Mouse (Mus musculus) cerebellum, adult 2 months (tissue): ENCODE measurements around the gene Cd40. TPM values are rescaled to one million over a fixed set of nuclear protein-coding genes. Genes with fewer than 3 reads are reported as not detected.

Experiments used
- DNase-seq, 2 experiments: peaks; one replicate each; pipeline ENCODE4 v3.0.0; 2021
- H3K27ac ChIP-seq: fragments of 200-500 bp; 2 replicates; pipeline ENCODE4 v1.5.1; 2012; ENCODE audit warnings: low read length, control low read depth, inconsistent platforms; ENCODE audit not compliant: insufficient read depth
- H3K27me3 ChIP-seq: fragments of 200-500 bp; 2 replicates; pipeline ENCODE4 v1.6.1; 2012; ENCODE audit warnings: inconsistent platforms, mild to moderate bottlenecking, low read length, moderate library complexity; ENCODE audit not compliant: control insufficient read depth, insufficient read depth
- H3K4me1 ChIP-seq: fragments of 200-500 bp; 2 replicates; pipeline ENCODE4 v1.6.1; 2011; ENCODE audit warnings: low read length; ENCODE audit not compliant: control insufficient read depth, insufficient read depth
- H3K4me3 ChIP-seq: fragments of 200-500 bp; replicated peaks from 2 replicates; pipeline ENCODE3; 2011; ENCODE audit warnings: mild to moderate bottlenecking, low read depth, low read length, control low read depth; ENCODE audit not compliant: insufficient read depth
- CTCF ChIP-seq: fragments of 200-500 bp; IDR thresholded peaks from 2 replicates; pipeline ENCODE4 v1.5.1; 2011; ENCODE audit warnings: low read depth, mild to moderate bottlenecking, control low read depth, low read length, moderate library complexity, borderline replicate concordance; ENCODE audit not compliant: insufficient read depth
- POLR2A ChIP-seq: fragments of 200-500 bp; IDR thresholded peaks from 2 replicates; pipeline ENCODE4 v1.6.1; 2011; ENCODE audit warnings: low read length, control low read depth, borderline replicate concordance; ENCODE audit not compliant: insufficient read depth
- WGBS: fragments of 180-500 bp; shearing (Covaris S2); methylation state at CpG from one replicate; pipeline ENCODE4 v1.1.7; 2018; 5-methylcytosine and 5-hydroxymethylcytosine counted together
- polyA plus RNA-seq: library from polyadenylated mRNA; depleted of rRNA; stranded (reverse); fragments of >200 nt; gene quantifications from 2 replicates; pipeline ENCODE4 v1.2.3, GENCODE M21; 2012; rRNA removed

The Cd40 gene
- polyA plus RNA-seq, 1 experiment = 2.1 TPM

GRCm38 (mm10) chr2:165113733-165114132, 58.3 kb downstream of the Cd40 start:
- no peak overlapping the region for H3K4me3 ChIP-seq
- peaks cover 6% of the 10 kb centered on the region; the same call in 1 of the 2 replicates for H3K4me1 ChIP-seq
- no peak overlapping the region for H3K27ac ChIP-seq
- no peak for TF ChIP-seq POLR2A
- no peak for TF ChIP-seq CTCF
- H3K27me3 ChIP-seq = no peaks in the 10 kb centered on the region
- 74% methylated on average over 11 of the region's 11 CpGs for WGBS
- DNase-seq = no peak

- Histone ChIP-seq H3K4me3 (no peak overlapping the region), H3K27me3 (no peaks in the 10 kb centered on the region), H3K4me1 (peaks cover 6% of the 10 kb centered on the region; the same call in 1 of the 2 replicates), H3K27ac (no peak overlapping the region)
- no peak for DNase-seq
- WGBS = 57% methylated on average over 9 of the region's 9 CpGs
- TF ChIP-seq POLR2A (no peak), CTCF (no peak)
Measured at GRCm38 (mm10) chr2:165120765-165121164, 65.3 kb downstream of the Cd40 start.

GRCm38 (mm10) chr2:165121206-165121840, 65.9 kb downstream of the Cd40 start:
- WGBS = 28% methylated on average over 10 of the region's 10 CpGs
- no peak overlapping the region for H3K27ac ChIP-seq
- H3K4me1 ChIP-seq = peaks cover 6% of the 10 kb centered on the region; the same call in 1 of the 2 replicates
- no peak overlapping the region for H3K4me3 ChIP-seq
- H3K27me3 ChIP-seq = no peaks in the 10 kb centered on the region
- TF ChIP-seq CTCF = no peak
- TF ChIP-seq POLR2A = no peak
- no peak for DNase-seq

Other genes starting within 250 kb of the Cd40 start
- 19.4 and 20.0 TPM in 2 replicates for gene Zswim1, start 232.9 kb upstream of the Cd40 start, polyA plus RNA-seq
- 0.25 and 0.30 TPM in 2 replicates for gene Spata25, start 227.1 kb upstream of the Cd40 start, polyA plus RNA-seq
- 177 and 191 TPM in 2 replicates for gene Ctsa, start 222.8 kb upstream of the Cd40 start, polyA plus RNA-seq
- gene Neurl2, start 222.2 kb upstream of the Cd40 start, polyA plus RNA-seq = 6.1 and 6.3 TPM in 2 replicates
- 203 and 218 TPM in 2 replicates for gene Pltp, start 197.9 kb upstream of the Cd40 start, polyA plus RNA-seq
- 54.9 and 56.3 TPM in 2 replicates for gene Pcif1, start 176.3 kb upstream of the Cd40 start, polyA plus RNA-seq
- gene Zfp335, start 143.9 kb upstream of the Cd40 start, polyA plus RNA-seq = 32.0 and 34.7 TPM in 2 replicates
- gene Mmp9, start 114.8 kb upstream of the Cd40 start, polyA plus RNA-seq = 3.3 and 3.7 TPM in 2 replicates
- 386 and 396 TPM in 2 replicates for gene Slc12a5, start 94.8 kb upstream of the Cd40 start, polyA plus RNA-seq
- gene Ncoa5, start 20.8 kb upstream of the Cd40 start, polyA plus RNA-seq = 54.9 and 56.7 TPM in 2 replicates
- not detected in 2 replicates for gene 1700025C18Rik, start 35.1 kb downstream of the Cd40 start, polyA plus RNA-seq
- gene Cdh22, start 179.2 kb downstream of the Cd40 start, polyA plus RNA-seq = 51.9 and 56.3 TPM in 2 replicates
- gene Slc35c2, start 232.2 kb downstream of the Cd40 start, polyA plus RNA-seq = 78.2 and 84.0 TPM in 2 replicates